Mouse (Mus musculus): ENCODE data around the gene Best2. TPM values are rescaled to one million over a fixed set of nuclear protein-coding genes. Genes with fewer than 3 reads are reported as not detected.

The Best2 gene
- not detected for total RNA-seq (2023)

DNA sequence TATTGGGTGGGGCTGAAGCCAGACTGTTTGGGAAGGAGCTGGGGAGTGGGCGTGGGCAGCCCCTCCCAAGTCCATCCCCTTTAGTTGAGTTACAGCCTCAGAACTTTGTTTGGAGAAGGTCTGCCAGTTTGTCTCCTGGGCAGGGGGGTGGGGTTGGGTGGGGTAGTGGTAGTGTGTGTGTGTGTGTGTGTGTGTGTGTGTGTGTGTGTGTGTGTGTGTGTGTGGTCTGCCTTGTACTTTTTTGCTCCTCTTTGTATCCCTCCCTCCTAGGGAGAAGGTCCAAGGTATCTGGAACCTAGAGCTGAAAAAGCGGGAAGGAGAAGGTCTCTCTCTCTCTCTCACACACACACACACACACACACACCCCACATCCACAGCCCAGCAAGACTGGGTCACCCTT, at the start of gene Best2:
Gene Best2 (minus strand): TSS at position 101 of the 400 bp plus-strand sequence.

DNA sequence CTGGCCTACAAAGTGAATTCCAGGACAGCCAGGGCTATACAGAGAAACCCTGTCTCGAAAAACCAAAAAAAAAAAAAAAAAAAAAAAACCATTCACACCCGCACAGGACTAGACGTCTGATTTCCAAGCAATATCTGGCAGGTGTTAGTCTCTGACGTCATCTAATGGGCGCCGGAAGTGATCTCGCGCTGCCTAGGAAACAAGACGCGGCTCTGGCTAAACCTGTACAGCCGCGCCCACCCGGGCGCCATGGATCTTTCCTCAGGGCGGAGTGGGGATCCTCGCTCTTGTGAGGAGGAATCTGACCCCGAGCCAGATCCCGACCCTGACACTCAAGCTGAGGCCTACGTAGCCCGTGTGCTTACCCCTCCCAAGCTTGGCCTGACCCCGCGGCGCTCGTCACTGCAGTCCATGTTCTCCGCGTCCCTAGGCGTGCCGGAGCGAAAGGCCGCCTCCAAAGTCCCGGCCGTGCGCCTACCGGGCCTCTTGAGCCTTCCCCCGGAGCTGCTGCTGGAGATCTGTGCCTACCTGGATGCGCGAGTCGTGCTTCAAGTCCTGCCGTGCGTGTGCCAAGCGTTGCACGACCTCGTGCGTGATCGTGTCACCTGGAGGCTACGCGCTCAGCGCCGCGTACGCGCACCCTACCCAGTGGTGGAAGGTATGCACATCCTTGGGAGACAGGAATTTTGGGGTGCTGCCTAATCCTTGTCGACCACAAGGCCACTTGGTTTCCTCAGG, 45.7 kb upstream of the Best2 start, which contains the start of gene Fbxw9:
Gene Fbxw9 (plus strand): TSS at position 177 of the 738 bp plus-strand sequence.

DNA sequence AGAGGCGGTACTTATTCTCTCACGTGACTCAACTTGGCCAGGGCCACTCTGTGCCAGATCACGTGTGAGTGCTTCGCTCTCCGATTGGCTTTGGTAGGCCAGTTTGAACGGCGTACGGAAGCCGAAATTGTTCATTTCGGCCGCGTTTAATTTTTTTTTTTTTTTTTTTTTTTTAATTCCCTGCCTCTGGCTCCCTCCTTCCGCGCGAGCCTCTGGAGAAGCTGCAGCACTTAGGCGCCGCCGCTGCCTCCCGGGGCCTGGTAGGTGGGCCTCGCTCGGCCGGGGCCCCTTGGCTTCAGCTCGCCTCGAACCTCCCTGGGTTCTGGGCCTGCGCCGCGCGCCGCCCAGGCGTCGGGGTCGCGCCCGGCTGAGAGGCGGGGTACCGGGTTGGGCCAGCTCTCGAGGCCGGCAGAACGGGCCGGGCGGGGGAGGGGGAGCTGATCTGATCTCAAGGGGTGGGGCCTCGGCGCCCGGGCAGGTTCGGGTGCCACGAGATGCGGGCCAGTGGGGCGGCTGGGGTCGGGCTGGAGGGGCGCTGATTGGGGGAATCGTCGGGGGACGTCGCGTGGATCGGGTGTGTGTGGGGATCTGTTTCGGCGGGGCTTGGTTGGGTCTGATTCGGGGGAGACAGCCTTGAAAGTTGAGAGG, 22.5 kb upstream of the Best2 start, which contains the start of gene Tnpo2:
Gene Tnpo2 (plus strand): TSS at position 198 of the 648 bp plus-strand sequence.

DNA sequence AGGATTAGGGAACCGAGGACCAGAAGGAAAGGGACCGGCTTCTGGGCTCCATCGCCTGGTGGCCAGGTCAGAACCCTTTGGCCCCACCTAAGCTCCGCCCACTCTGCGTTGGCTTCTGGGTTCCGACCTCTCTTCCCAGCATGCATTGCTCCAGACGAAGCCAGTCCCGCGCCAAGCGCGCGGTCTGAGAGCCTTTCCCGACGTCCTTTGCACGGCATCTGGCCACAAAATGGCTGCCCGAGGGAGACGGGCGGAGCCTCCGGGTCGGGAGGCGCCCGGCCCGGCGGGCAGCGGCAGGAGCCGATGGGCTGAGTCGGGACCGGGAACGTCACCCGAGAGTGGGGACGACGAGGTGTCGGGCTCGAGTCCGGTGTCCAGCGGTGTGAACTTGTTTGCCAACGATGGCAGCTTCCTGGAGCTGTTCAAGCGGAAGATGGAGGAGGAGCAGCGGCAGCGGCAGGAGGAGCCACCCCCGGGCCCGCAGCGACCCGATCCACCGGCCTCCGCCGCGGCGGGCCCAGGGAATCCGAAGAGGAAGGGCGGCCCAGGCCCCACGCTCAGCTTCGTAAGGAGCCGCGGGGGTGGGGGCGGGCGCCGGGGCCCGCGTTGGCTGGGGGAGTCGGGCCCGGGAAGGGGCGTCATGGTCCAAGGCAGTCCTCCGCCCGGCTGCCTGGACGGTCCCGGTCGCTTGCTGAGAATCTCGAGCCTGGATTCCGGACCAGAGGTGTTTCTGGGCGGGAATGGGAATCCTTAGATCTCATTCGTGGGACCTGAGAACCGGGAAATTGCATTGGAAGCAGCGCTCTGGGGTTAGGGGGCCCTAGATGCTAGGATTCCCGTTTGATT, 12.6 kb upstream of the Best2 start, which contains the start of gene Trir:
Gene Trir (plus strand): TSS at position 154 of the 846 bp plus-strand sequence.

DNA sequence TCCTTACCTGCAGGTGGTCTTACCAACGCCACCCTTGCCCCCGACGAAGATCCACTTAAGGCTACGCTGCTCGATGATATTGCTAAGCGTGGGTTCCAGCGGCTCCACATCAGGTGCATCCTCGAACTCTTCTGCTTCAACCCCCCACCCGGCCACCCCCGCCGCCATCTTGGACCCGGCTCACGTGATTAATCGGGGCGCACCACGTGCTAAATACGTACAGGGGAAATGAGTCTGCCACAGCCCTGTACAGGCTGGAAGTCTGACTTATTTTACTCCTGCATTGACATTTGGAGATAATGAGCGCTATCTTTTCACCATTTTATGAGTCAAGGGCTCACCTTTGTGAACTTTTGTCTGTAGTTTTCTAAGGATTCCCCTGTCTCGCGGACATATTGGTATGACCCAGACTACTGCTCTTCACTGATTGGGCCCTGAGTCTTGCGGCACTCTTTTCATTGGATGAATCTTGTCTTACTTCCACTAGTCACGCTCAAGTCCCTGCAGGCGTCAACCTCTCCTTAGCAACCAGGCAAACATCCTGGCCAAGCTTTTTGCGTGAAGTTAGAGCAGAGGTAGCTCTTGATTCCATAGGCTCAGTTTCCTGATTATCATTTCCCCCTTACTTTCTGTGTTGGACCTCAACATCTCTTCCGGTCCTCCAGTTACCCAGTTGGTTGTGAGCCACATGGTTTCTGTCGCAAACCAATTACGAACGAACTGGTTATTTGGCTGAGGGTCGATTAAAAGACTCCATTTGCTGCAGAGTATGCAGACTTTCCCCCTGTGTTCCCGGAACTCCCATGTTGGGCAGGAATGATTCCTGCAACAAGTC, 11.0 kb upstream of the Best2 start, which contains the start of gene Asna1:
Gene Asna1 (minus strand): TSS at position 184 of the 835 bp plus-strand sequence.

DNA sequence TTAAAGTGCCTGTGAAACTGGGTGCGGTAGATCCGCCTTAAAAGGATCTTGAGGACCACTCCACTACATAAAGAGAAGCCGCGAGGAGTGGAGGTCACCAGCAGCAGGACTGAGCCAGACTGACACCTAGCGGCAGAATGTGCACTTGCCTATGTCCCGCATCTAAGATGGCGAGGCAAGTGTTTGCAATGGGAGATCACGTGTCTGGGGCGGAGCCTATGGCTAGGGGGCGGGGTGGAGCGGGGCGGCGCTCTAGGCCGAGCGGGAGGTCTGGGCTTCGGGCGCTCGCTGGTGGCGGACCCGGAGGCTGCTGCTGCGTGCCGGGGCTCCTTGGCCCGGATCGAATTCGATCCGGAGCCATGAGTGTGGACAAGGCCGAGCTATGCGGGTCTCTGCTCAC, 24.0 kb downstream of the Best2 start, which contains the start of gene Hook2:
Gene Hook2 (plus strand): TSS at position 255 of the 400 bp plus-strand sequence.

DNA sequence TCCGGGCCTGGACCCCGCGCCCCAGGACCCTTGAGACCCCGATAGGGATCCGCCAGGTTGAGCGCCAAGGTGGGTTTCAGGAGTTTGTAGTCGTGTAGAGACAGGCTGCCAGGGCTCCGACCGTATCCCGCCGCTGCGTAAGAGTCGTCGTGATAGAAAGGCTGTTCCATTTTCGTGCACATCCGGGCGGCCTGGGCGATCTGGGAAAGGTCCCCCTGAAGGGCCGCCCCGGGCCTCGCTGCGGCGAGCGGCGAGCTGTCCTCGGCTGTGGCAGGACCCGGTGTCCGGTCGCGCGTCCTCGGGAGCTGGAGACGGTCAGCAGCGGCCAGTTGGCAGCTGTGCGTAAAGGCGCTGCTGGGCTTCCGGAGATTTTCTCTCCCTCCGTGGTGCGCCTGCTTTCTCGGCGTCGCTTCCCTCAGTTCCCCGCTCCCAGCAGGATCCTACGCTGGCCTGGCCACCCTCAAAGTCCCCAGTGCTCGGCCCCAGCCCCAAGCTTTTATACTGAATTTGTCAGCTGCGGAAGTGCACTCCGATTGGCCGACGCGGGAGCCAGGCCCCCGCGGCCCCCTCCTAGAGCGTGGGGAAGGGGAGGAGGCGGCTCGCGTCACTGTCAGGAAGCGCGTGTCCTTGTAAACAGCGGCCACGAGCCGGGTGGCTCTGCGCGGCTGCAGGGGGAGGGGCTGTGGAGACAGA, 35.9 kb downstream of the Best2 start, which contains the start of gene Junb:
Gene Junb (minus strand): TSS at position 471 of the 693 bp plus-strand sequence.

DNA sequence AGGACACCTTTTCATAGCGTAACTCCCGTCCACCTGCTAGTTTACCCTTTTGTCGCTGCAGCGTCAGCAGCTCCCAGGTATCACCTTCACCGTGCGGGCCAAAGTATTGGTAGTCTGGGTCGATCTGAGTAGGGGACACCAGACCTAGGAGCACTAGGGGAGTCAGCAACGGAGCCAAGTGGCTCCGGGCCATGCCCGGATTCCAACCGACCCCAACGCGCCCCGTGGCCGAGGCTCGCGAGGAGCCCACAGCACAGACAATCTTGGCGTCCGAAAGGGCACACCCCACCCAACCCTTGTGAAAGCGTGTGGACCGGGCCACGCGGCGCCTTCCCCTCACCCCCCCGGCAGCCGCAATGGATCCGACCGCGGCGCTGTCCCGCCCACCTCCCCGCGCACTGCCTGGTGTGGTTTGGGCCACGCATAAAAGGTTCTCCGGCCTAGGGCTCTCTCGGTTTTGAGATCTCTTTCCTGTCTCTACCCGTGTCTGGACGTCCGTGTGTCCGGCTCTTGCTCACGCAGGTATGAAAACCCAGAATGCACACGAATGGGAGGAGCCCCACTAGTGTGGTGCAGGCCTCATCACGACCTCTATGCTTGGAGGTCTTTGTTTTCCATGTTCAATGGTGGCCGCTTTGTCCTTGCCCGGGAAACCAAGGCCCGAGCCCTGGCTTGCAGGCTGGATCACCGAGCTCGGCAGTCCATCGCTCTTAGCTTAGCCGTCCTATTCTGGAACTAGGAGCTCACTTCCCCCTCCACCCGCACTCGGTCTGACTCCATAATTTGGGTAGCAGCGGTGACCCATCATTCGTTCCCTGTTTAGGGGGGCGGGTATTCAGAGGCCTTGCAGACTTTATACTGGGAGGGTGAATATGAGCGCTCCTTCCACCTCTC, 44.8 kb downstream of the Best2 start, which contains the start of the genes Gm49661, Prdx2 and Rnaseh2a:
Gene Gm49661 (minus strand): TSS at position 193 of the 894 bp plus-strand sequence.
Gene Prdx2 (plus strand): TSS at position 347 of the 894 bp plus-strand sequence.
Gene Rnaseh2a (minus strand): TSS at position 527 of the 894 bp plus-strand sequence.

Other genes starting within 250 kb of the Best2 start
- gene Nfix, start 214.2 kb downstream of the Best2 start, total RNA-seq (2023): 1 to 10 TPM; 2.1 to 3.5 TPM
- 1 to 10 TPM; 3.7 TPM for gene Dand5, start 191.7 kb downstream of the Best2 start, total RNA-seq (2023)
- gene Gadd45gip1, start 183.0 kb downstream of the Best2 start, total RNA-seq (2023): 10 to 100 TPM; 11.6 to 15.1 TPM
- 10 to 100 TPM; 50.4 to 66.1 TPM for gene Rad23a, start 173.9 kb downstream of the Best2 start, total RNA-seq (2023)
- 100 to 1,000 TPM; 565 to 613 TPM for gene Calr, start 167.6 kb downstream of the Best2 start, total RNA-seq (2023)
- 10 to 100 TPM; 77.3 to 81.2 TPM for gene Farsa, start 157.5 kb downstream of the Best2 start, total RNA-seq (2023)
- gene Syce2, start 142.4 kb downstream of the Best2 start, total RNA-seq (2023): 1 to 10 TPM; 5.8 to 8.6 TPM
- 10 to 100 TPM; 22.0 to 32.9 TPM for gene Gcdh, start 120.6 kb downstream of the Best2 start, total RNA-seq (2023)
- gene Klf1, start 112.6 kb downstream of the Best2 start, total RNA-seq (2023): not detected
- 10 to 100 TPM; 62.8 to 69.8 TPM for gene Dnase2a, start 106.0 kb downstream of the Best2 start, total RNA-seq (2023)
- under 1 TPM; 0.30 to 0.32 TPM for gene Mast1, start 77.2 kb downstream of the Best2 start, total RNA-seq (2023)
- not detected for gene Rtbdn, start 67.5 kb downstream of the Best2 start, total RNA-seq (2023)
- gene Gm49661, start 45.1 kb downstream of the Best2 start, total RNA-seq (2023): not detected
- gene Prdx2, start 44.9 kb downstream of the Best2 start, total RNA-seq (2023): 10 to 100 TPM; 49.2 to 58.7 TPM
- gene Rnaseh2a, start 44.8 kb downstream of the Best2 start, total RNA-seq (2023): 10 to 100 TPM; 35.8 to 48.7 TPM
- gene Junb, start 35.8 kb downstream of the Best2 start, total RNA-seq (2023): 1,000 to 10,000 TPM in 1 of 2 experiments, 100 to 1,000 TPM in 1; 703 to 1,140 TPM
- gene Hook2, start 23.9 kb downstream of the Best2 start, total RNA-seq (2023): 1 to 10 TPM; 6.2 to 7.5 TPM
- 10 to 100 TPM; 74.7 to 77.8 TPM for gene Asna1, start 10.8 kb upstream of the Best2 start, total RNA-seq (2023)
- gene Trir, start 12.3 kb upstream of the Best2 start, total RNA-seq (2023): 100 to 1,000 TPM; 207 to 213 TPM
- gene Tnpo2, start 22.4 kb upstream of the Best2 start, total RNA-seq (2023): 10 to 100 TPM; 43.3 to 52.5 TPM
- 10 to 100 TPM; 12.4 to 17.5 TPM for gene Fbxw9, start 45.5 kb upstream of the Best2 start, total RNA-seq (2023)
- gene Gm5741, start 53.5 kb upstream of the Best2 start, total RNA-seq (2023): not detected
- gene Dhps, start 57.2 kb upstream of the Best2 start, total RNA-seq (2023): 100 to 1,000 TPM; 112 to 143 TPM
- gene Wdr83os, start 66.2 kb upstream of the Best2 start, total RNA-seq (2023): 10 to 100 TPM; 43.3 to 49.1 TPM
- 10 to 100 TPM; 15.8 to 22.6 TPM for gene Wdr83, start 66.8 kb upstream of the Best2 start, total RNA-seq (2023)
- 100 to 1,000 TPM; 166 to 174 TPM for gene Man2b1, start 68.7 kb upstream of the Best2 start, total RNA-seq (2023)
- gene Zfp791, start 108.6 kb upstream of the Best2 start, total RNA-seq (2023): under 1 TPM; 0.30 to 0.35 TPM
- not detected for gene Cks1brt, start 137.4 kb upstream of the Best2 start, total RNA-seq (2023)
- gene Olfr371, start 211.5 kb upstream of the Best2 start, total RNA-seq (2023): not detected

Data from B cell, adult 67 days (primary cell).